18 mouse cellular contexts compared by ENCODE assay signal in genomic region chr2:160933890-160934289, GRCm38 (mm10). TPM values are rescaled to one million over a fixed set of nuclear protein-coding genes. Genes with fewer than 3 reads are reported as not detected.
DNase-seq lines count a peak whose midpoint lies in the region; ATAC-seq and TF ChIP-seq lines count a peak whose summit lies in the region.
"Had no signal": no experiment of that assay in that cellular context is flagged by ENCODE, and none has a peak within 500 bp of the region (broad histone marks: within the 10 kb centered on the region; RNA-seq: fewer than 3 reads in every experiment).

No protein-coding gene starts in this region.

- no peaks in the 10 kb centered on the region for H3K27me3 ChIP-seq in forebrain, postnatal 0 days (ENCODE audit: insufficient read depth, low read length)
- no peaks in the 10 kb centered on the region for H3K27me3 ChIP-seq in forebrain, embryonic 14.5 days (replicated peaks; ENCODE audit: control insufficient read depth, insufficient read depth, low read length)
- no peaks in the 10 kb centered on the region for H3K27me3 ChIP-seq in limb, embryonic 11.5 days (ENCODE audit: control insufficient read depth, insufficient read depth, low read length)
- H3K27me3 ChIP-seq in limb, embryonic 10.5 days (ENCODE audit: low read depth, poor library complexity, severe bottlenecking): no peaks in the 10 kb centered on the region
- H3K27me3 ChIP-seq in testis, adult 2 months (ENCODE audit: control insufficient read depth, insufficient read depth, low read length): no peaks in the 10 kb centered on the region
- H3K27me3 ChIP-seq in forebrain, embryonic 11.5 days (ENCODE audit: control insufficient read depth, insufficient read depth, low read length): no peaks in the 10 kb centered on the region
- H3K27me3 ChIP-seq: forebrain, embryonic 13.5 days; neural tube, embryonic 13.5 days had no signal

- ATAC-seq in forebrain, postnatal 0 days: no peak
- ATAC-seq in forebrain, embryonic 14.5 days: no peak
- no peak for ATAC-seq in limb, embryonic 11.5 days (ENCODE audit: insufficient number of reproducible peaks, low FRiP score, low TSS enrichment, low read depth)
- ATAC-seq in megakaryocyte progenitor cell, adult 5-6 weeks (replicated peaks; ENCODE audit: poor library complexity): 0 out of 2 replicates have a peak, but pooled peaks have one; percentile 39
- ATAC-seq in forebrain, embryonic 11.5 days (replicated peaks; ENCODE audit: low FRiP score): no peak
- ATAC-seq: forebrain, embryonic 13.5 days; Patski had no signal

- H3K36me3 ChIP-seq in forebrain, postnatal 0 days (ENCODE audit: insufficient read depth): no peaks in the 10 kb centered on the region
- H3K36me3 ChIP-seq in forebrain, embryonic 14.5 days (ENCODE audit: control insufficient read depth, insufficient read depth, low read length): no peaks in the 10 kb centered on the region
- H3K36me3 ChIP-seq in limb, embryonic 11.5 days (ENCODE audit: control insufficient read depth, insufficient read depth, low read length): no peaks in the 10 kb centered on the region
- no peaks in the 10 kb centered on the region for H3K36me3 ChIP-seq in limb, embryonic 10.5 days
- no peaks in the 10 kb centered on the region for H3K36me3 ChIP-seq in testis, adult 2 months (ENCODE audit: control insufficient read depth, insufficient read depth, low read length)
- no peaks in the 10 kb centered on the region for H3K36me3 ChIP-seq in forebrain, embryonic 11.5 days (ENCODE audit: control insufficient read depth, insufficient read depth, low read length)
- H3K36me3 ChIP-seq: heart, embryonic 12.5 days; neural tube, embryonic 13.5 days had no signal

- DNase-seq in forebrain, postnatal 0 days: no peak
- DNase-seq in forebrain, embryonic 14.5 days (ENCODE audit: low spot score): no peak
- DNase-seq in limb, embryonic 11.5 days (ENCODE audit: low spot score): peak; percentile 44
- no peak for DNase-seq in limb, embryonic 10.5 days (ENCODE audit: low spot score)
- no peak for DNase-seq in testis, postnatal 10 days (ENCODE audit: low spot score)
- DNase-seq in forebrain, embryonic 11.5 days (ENCODE audit: low spot score): no peak
- DNase-seq: heart, postnatal 36 days; kidney, adult 9 months; right cerebral cortex, postnatal 25 days had no signal

- peak; percentile 36 for TF ChIP-seq CTCF in forebrain, postnatal 0 days (IDR thresholded peaks at IDR 0.05; ENCODE audit: low read depth)
- TF ChIP-seq CTCF in testis, adult 2 months (IDR thresholded peaks at IDR 0.05; ENCODE audit: control insufficient read depth, insufficient read depth, insufficient replicate concordance, low read depth, low read length): peak; percentile 48; the same call in 1 of the 2 replicates

- TF ChIP-seq POLR2A in testis, adult 2 months (IDR thresholded peaks at IDR 0.05; ENCODE audit: control insufficient read depth, low read depth, low read length): no peak

- H3K9me3 ChIP-seq in forebrain, postnatal 0 days (ENCODE audit: low read length): no peaks in the 10 kb centered on the region
- no peaks in the 10 kb centered on the region for H3K9me3 ChIP-seq in forebrain, embryonic 14.5 days (replicated peaks; ENCODE audit: control insufficient read depth, low read length)
- no peaks in the 10 kb centered on the region for H3K9me3 ChIP-seq in limb, embryonic 11.5 days (ENCODE audit: control insufficient read depth, low read length)
- H3K9me3 ChIP-seq in limb, embryonic 10.5 days (replicated peaks): no peaks in the 10 kb centered on the region
- no peaks in the 10 kb centered on the region for H3K9me3 ChIP-seq in forebrain, embryonic 11.5 days (ENCODE audit: control insufficient read depth, low read length)
- H3K9me3 ChIP-seq: forebrain, embryonic 13.5 days; neural tube, embryonic 13.5 days had no signal

- no peak overlapping the region for H3K4me3 ChIP-seq in forebrain, postnatal 0 days (ENCODE audit: low read depth, low read length)
- H3K4me3 ChIP-seq in forebrain, embryonic 14.5 days (ENCODE audit: low read depth, low read length): no peak overlapping the region
- no peak overlapping the region for H3K4me3 ChIP-seq in limb, embryonic 11.5 days (ENCODE audit: low read depth, low read length)
- no peak overlapping the region for H3K4me3 ChIP-seq in limb, embryonic 10.5 days
- H3K4me3 ChIP-seq in testis, adult 2 months (ENCODE audit: control insufficient read depth, low read depth, low read length): no peak overlapping the region
- no peak overlapping the region for H3K4me3 ChIP-seq in forebrain, embryonic 11.5 days (ENCODE audit: low read depth, low read length)
- H3K4me3 ChIP-seq: forebrain, embryonic 13.5 days; heart, embryonic 12.5 days; neural tube, embryonic 13.5 days had no signal

- no peak overlapping the region for H3K9ac ChIP-seq in forebrain, postnatal 0 days
- no peak overlapping the region for H3K9ac ChIP-seq in forebrain, embryonic 14.5 days (ENCODE audit: low read length)
- no peak overlapping the region for H3K9ac ChIP-seq in limb, embryonic 11.5 days (ENCODE audit: low read length)
- H3K9ac ChIP-seq in forebrain, embryonic 11.5 days (ENCODE audit: low read length): no peak overlapping the region
- H3K9ac ChIP-seq: forebrain, embryonic 13.5 days; heart, embryonic 12.5 days; neural tube, embryonic 13.5 days had no signal

- no peaks in the 10 kb centered on the region for H3K4me1 ChIP-seq in forebrain, postnatal 0 days (ENCODE audit: insufficient read depth)
- no peaks in the 10 kb centered on the region for H3K4me1 ChIP-seq in forebrain, embryonic 14.5 days (ENCODE audit: control insufficient read depth, insufficient read depth, low read length)
- peaks cover 11% of the 10 kb centered on the region; the same call in 1 of the 2 replicates for H3K4me1 ChIP-seq in limb, embryonic 11.5 days (ENCODE audit: control insufficient read depth, insufficient read depth, low read length)
- peaks cover 26% of the 10 kb centered on the region for H3K4me1 ChIP-seq in limb, embryonic 10.5 days
- H3K4me1 ChIP-seq in testis, adult 2 months (ENCODE audit: control insufficient read depth, insufficient read depth, low read length): no peaks in the 10 kb centered on the region
- no peaks in the 10 kb centered on the region for H3K4me1 ChIP-seq in forebrain, embryonic 11.5 days (replicated peaks; ENCODE audit: control insufficient read depth, insufficient read depth, low read length)
- H3K4me1 ChIP-seq: forebrain, embryonic 13.5 days; heart, embryonic 12.5 days; neural tube, embryonic 13.5 days had no signal

- H3K4me2 ChIP-seq in forebrain, postnatal 0 days (ENCODE audit: low read depth): no peak overlapping the region
- no peak overlapping the region for H3K4me2 ChIP-seq in forebrain, embryonic 14.5 days (ENCODE audit: low read length)
- no peak overlapping the region for H3K4me2 ChIP-seq in limb, embryonic 11.5 days (ENCODE audit: low read depth, severe bottlenecking)
- no peak overlapping the region for H3K4me2 ChIP-seq in forebrain, embryonic 11.5 days (ENCODE audit: low read depth, low read length, severe bottlenecking)
- H3K4me2 ChIP-seq: forebrain, embryonic 13.5 days; heart, embryonic 12.5 days; neural tube, embryonic 13.5 days had no signal

- WGBS in forebrain, postnatal 0 days: 64% methylated on average over 5 of the region's 5 CpGs
- WGBS in forebrain, embryonic 14.5 days: 77% methylated on average over 5 of the region's 5 CpGs
- WGBS in limb, embryonic 11.5 days: 61% methylated on average over 5 of the region's 5 CpGs
- 59% methylated on average over 5 of the region's 5 CpGs for WGBS in limb, embryonic 10.5 days
- WGBS in forebrain, embryonic 11.5 days: 61% methylated on average over 5 of the region's 5 CpGs

- H3K27ac ChIP-seq in forebrain, postnatal 0 days (ENCODE audit: low read depth, low read length): no peak overlapping the region
- no peak overlapping the region for H3K27ac ChIP-seq in forebrain, embryonic 14.5 days (ENCODE audit: low read depth, low read length)
- no peak overlapping the region for H3K27ac ChIP-seq in limb, embryonic 11.5 days (replicated peaks; ENCODE audit: low read depth, low read length)
- no peak overlapping the region for H3K27ac ChIP-seq in limb, embryonic 10.5 days
- no peak overlapping the region for H3K27ac ChIP-seq in testis, adult 2 months (ENCODE audit: control insufficient read depth, insufficient read depth, low read depth, low read length)
- H3K27ac ChIP-seq in forebrain, embryonic 11.5 days (ENCODE audit: low read depth, low read length): no peak overlapping the region
- H3K27ac ChIP-seq: forebrain, embryonic 13.5 days; neural tube, embryonic 13.5 days had no signal

RNA-seq across cellular contexts. Expression of gene Emilin3, which starts 21.8 kb away (rescaled TPM):
- total RNA-seq in forebrain, postnatal 0 days (2014; rRNA removed): 0.46 and 1.5 TPM in 2 replicates
- polyA plus RNA-seq in forebrain, postnatal 0 days (2015; fragmentation: Nextera tagmentation; extraction: Ambion mirVana): 0.23 and 0.42 TPM in 2 replicates
- 0.24 and 0.32 TPM in 2 replicates for polyA plus RNA-seq in forebrain, embryonic 14.5 days (2014; fragmentation: Nextera tagmentation; extraction: Ambion mirVana)
- polyA plus RNA-seq in limb, embryonic 11.5 days (2014; fragmentation: Nextera tagmentation; extraction: Ambion mirVana): 3.5 and 3.8 TPM in 2 replicates
- polyA plus RNA-seq in limb, embryonic 10.5 days (2016; fragmentation: Nextera tagmentation; extraction: Ambion mirVana): 2.6 and 4.9 TPM in 2 replicates
- polyA plus RNA-seq in testis, adult 2 months (2012; rRNA removed): 3.8 and 4.2 TPM in 2 replicates
- not detected in 2 replicates for total RNA-seq in megakaryocyte progenitor cell, adult 5-6 weeks (2015)
- not detected in 2 replicates for total RNA-seq in megakaryocyte progenitor cell, adult 5-6 weeks (2017)
- 1.9 and 2.2 TPM in 2 replicates for polyA plus RNA-seq in forebrain, embryonic 11.5 days (2014; fragmentation: Nextera tagmentation; extraction: Ambion mirVana)
- total RNA-seq: CH12.LX; granulocyte monocyte progenitor cell, adult 5-6 weeks had no signal
- polyA plus RNA-seq: large intestine, adult 2 months; Patski had no signal

RNA-seq across cellular contexts. Expression of gene Lpin3, which starts 53.4 kb away (rescaled TPM):
- total RNA-seq in forebrain, postnatal 0 days (2014; rRNA removed): 0.10 and 0.31 TPM in 2 replicates
- polyA plus RNA-seq in forebrain, postnatal 0 days (2015; fragmentation: Nextera tagmentation; extraction: Ambion mirVana): 0.27 and 0.30 TPM in 2 replicates
- 0.08 TPM in 1 of 2 replicates, not detected in the other for polyA plus RNA-seq in forebrain, embryonic 14.5 days (2014; fragmentation: Nextera tagmentation; extraction: Ambion mirVana)
- polyA plus RNA-seq in limb, embryonic 11.5 days (2014; fragmentation: Nextera tagmentation; extraction: Ambion mirVana): 0.99 and 1.2 TPM in 2 replicates
- 0.90 and 1.6 TPM in 2 replicates for polyA plus RNA-seq in limb, embryonic 10.5 days (2016; fragmentation: Nextera tagmentation; extraction: Ambion mirVana)
- 5.9 and 6.4 TPM in 2 replicates for polyA plus RNA-seq in testis, adult 2 months (2012; rRNA removed)
- total RNA-seq in megakaryocyte progenitor cell, adult 5-6 weeks (2015): not detected in 2 replicates
- total RNA-seq in megakaryocyte progenitor cell, adult 5-6 weeks (2017): not detected in 2 replicates
- 0.20 and 1.1 TPM in 2 replicates for polyA plus RNA-seq in forebrain, embryonic 11.5 days (2014; fragmentation: Nextera tagmentation; extraction: Ambion mirVana)
- total RNA-seq: granulocyte monocyte progenitor cell, adult 5-6 weeks had no signal
